Mouse (Mus musculus) bone marrow, adult 2 months (tissue): ENCODE results near the gene Xpr1.

Experiments
- CTCF ChIP-seq: fragments of 200-500 bp; IDR thresholded peaks from 2 replicates; pipeline ENCODE4 v1.5.1; 2011; ENCODE audit warnings: low read length, control low read depth; ENCODE audit not compliant: control insufficient read depth, insufficient read depth
- POLR2A ChIP-seq: fragments of 200-500 bp; IDR thresholded peaks from 2 replicates; pipeline ENCODE4 v1.6.1; 2011; ENCODE audit warnings: low read depth, mild to moderate bottlenecking, control low read depth, low read length, borderline replicate concordance; ENCODE audit not compliant: control insufficient read depth

DNA sequence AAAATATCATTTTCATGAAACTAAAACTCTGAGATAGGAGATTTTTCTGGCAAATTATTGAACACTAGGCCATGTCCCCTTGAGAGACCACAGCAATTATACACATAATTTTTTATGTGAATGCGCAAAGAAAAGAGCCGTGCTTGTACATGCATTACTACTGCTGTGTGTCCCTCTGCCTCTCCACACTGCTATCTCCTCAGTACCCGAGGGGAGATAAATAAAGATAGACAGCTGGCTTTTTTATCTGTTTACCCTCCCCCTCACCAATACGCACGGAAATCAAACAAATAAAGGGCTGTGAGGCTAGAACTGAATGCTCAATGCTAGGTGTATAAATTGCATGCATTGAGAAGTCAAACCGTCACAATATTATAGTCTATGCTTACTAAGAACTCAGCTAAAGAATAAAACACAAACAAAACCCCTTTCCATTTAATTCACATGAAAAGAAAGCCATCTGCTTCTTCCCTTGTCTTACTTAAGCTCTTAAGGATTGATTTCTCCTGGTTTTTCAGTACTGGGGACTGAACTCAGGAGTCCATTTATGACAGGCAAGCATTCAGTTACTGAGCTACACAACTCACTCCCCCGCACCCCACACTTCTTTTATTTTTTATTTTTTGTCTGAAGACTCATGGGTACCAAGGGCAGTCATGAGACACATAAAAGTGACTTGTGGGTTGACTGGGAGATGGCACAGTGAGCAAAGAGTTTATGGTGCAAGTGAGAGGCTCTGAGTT is 97.0 kb downstream of the Xpr1 start:
- TF ChIP-seq POLR2A (no peak), CTCF (no peak)
